Comparison of ENCODE assay signal across 8 mouse cellular contexts in the genomic region with DNA sequence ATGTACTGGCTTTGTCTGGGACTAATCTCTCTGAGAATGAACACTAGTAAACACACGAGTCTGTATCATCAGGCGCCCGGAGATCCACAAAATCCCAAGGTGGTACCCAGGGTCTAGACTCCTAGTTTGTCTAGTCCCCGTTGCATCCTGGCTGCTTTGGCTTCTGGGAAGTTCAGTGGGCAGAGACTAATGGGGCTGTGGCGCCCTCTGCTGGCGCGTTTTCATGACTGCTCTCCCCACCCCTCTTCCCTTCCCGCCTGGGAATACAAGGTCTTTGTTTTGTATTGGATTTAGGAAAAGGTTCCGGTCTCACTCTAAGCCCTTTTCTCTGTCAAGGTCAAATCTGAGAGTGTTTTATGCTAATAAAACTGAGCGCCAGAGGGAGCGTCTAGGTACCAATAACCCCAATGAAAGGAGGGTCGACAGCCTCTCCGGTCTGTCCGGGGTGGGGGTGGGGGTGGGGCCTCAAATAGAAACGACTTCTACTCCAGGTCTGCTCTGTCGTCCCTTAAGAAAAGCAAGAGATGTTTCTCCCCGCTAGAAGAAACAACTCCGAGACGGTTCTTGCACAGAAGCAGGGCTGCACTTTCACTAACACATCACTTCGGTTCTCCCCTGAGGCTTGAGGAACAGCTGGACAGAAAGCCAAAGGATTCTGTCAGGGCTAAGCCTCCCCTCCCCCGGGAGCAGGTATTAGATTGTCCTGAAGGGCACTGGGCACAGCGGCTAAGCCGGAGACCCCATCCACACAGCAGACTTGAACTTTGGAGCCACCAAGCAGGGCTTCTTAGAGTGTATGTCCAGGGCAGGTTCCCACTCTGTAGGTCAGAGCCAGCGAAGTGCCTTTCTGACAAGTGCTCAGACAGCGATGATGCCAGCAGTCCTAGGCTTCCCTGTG. TPM values are rescaled to one million over a fixed set of nuclear protein-coding genes. Genes with fewer than 3 reads are reported as not detected.
DNase-seq lines count a peak whose midpoint lies in the region; ATAC-seq and TF ChIP-seq lines count a peak whose summit lies in the region.

No protein-coding gene starts in this region.

- H3K9me3 ChIP-seq in MEL (replicated peaks; ENCODE audit: insufficient read depth, low read length): no peaks in the 10 kb centered on the region
- H3K9me3 ChIP-seq in forebrain, embryonic 10.5 days: no peaks in the 10 kb centered on the region
- no peaks in the 10 kb centered on the region for H3K9me3 ChIP-seq in neural tube, embryonic 13.5 days

- no peak overlapping the region for H3K27ac ChIP-seq in MEL (ENCODE audit: control insufficient read depth, low read depth, low read length)
- H3K27ac ChIP-seq in brown adipose tissue, adult 24 weeks (replicated peaks; ENCODE audit: low read depth, low read length): no peak overlapping the region
- peak overlapping the region; percentile 87 for H3K27ac ChIP-seq in forebrain, embryonic 10.5 days
- no peak overlapping the region for H3K27ac ChIP-seq in neural tube, embryonic 13.5 days (replicated peaks)

- no peaks in the 10 kb centered on the region; a peak in 1 of 4 replicates for H3K27me3 ChIP-seq in MEL (ENCODE audit: control insufficient read depth in 1 of 2, insufficient read depth in 2 of 2, low read length in 2 of 2)
- no peaks in the 10 kb centered on the region for H3K27me3 ChIP-seq in forebrain, embryonic 10.5 days (ENCODE audit: poor library complexity, severe bottlenecking)
- no peaks in the 10 kb centered on the region for H3K27me3 ChIP-seq in neural tube, embryonic 13.5 days

- TF ChIP-seq POLR2A in MEL (IDR thresholded peaks at IDR 0.05; ENCODE audit: control insufficient read depth in 1 of 2, insufficient read depth in 1 of 2, low read depth in 1 of 2, low read length in 2 of 2, poor library complexity in 1 of 2): no peak

- peak; percentile 45 for DNase-seq in MEL (ENCODE audit: low read depth, low spot score)
- DNase-seq in forebrain, embryonic 10.5 days (ENCODE audit: extremely low spot score, low spot score): peak; percentile 83
- peak; percentile 69 to 82 for DNase-seq in heart, postnatal 10 days
- DNase-seq in kidney, postnatal 4 days: peak; percentile 84 to 86
- peak; percentile 40 to 53 for DNase-seq in lung, adult 18-20 months
- peak; percentile 58 for DNase-seq in thymus, postnatal 0 days (ENCODE audit: low spot score)

- intact Hi-C loops in heart, postnatal 10 days (cut with DNase I): loop anchor here (2.0 to 5.0 kb wide), 3 partner anchors 194 to 451 kb away; a partner anchor contains a TSS

- no peak overlapping the region for H3K4me3 ChIP-seq in MEL (ENCODE audit: control insufficient read depth in 1 of 2, insufficient read depth in 1 of 2, low read depth in 2 of 2, low read length in 2 of 2)
- H3K4me3 ChIP-seq in brown adipose tissue, adult 24 weeks (ENCODE audit: insufficient read depth, low read depth, low read length): peak overlapping the region; percentile 51
- peak overlapping the region; percentile 52 for H3K4me3 ChIP-seq in forebrain, embryonic 10.5 days
- H3K4me3 ChIP-seq in neural tube, embryonic 13.5 days: peak overlapping the region; percentile 39

- H3K4me2 ChIP-seq in neural tube, embryonic 13.5 days: peak overlapping the region; percentile 60

- WGBS in forebrain, embryonic 10.5 days: 11% methylated on average over 25 of the region's 25 CpGs
- WGBS in neural tube, embryonic 13.5 days: 10% methylated on average over 25 of the region's 25 CpGs

- H3K4me1 ChIP-seq in MEL (ENCODE audit: control insufficient read depth in 1 of 2, insufficient read depth in 2 of 2, low read length in 2 of 2): 0 out of 4 replicates have a peak, but pooled peaks cover 0 to 3% of the 10 kb centered on the region in 2 experiments
- no peaks in the 10 kb centered on the region for H3K4me1 ChIP-seq in brown adipose tissue, adult 24 weeks (ENCODE audit: control insufficient read depth, insufficient read depth, insufficient read length, low read length)
- H3K4me1 ChIP-seq in forebrain, embryonic 10.5 days: peaks cover 29% of the 10 kb centered on the region
- peaks cover 15% of the 10 kb centered on the region for H3K4me1 ChIP-seq in neural tube, embryonic 13.5 days (replicated peaks)

- peak; percentile 70 for ATAC-seq in neural tube, embryonic 13.5 days (ENCODE audit: low read depth)

- peak; percentile 46 to 83 (median 60); a peak in 5 of 6 replicates for TF ChIP-seq CTCF in MEL (IDR thresholded peaks at IDR 0.05 in 2 of 3, conservative IDR thresholded peaks at IDR 0.05 in 1 of 3; ENCODE audit: control insufficient read depth in 1 of 3, insufficient read depth in 1 of 3, low read depth in 2 of 3, low read length in 3 of 3, poor library complexity in 1 of 3, severe bottlenecking in 1 of 3)

- H3K36me3 ChIP-seq in MEL (ENCODE audit: control insufficient read depth in 1 of 2, insufficient read depth in 2 of 2, low read length in 2 of 2): no peaks in the 10 kb centered on the region
- no peaks in the 10 kb centered on the region for H3K36me3 ChIP-seq in forebrain, embryonic 10.5 days (replicated peaks)
- H3K36me3 ChIP-seq in neural tube, embryonic 13.5 days: no peaks in the 10 kb centered on the region

- no peak for TF ChIP-seq EP300 in MEL (IDR thresholded peaks at IDR 0.05; ENCODE audit: low read depth in 1 of 2, low read length in 2 of 2)

- H3K9ac ChIP-seq in MEL (ENCODE audit: control insufficient read depth, low read depth, low read length, poor library complexity, severe bottlenecking): no peak overlapping the region
- H3K9ac ChIP-seq in neural tube, embryonic 13.5 days: peak overlapping the region; percentile 70

- TF ChIP-seq RAD21 in MEL (IDR thresholded peaks at IDR 0.05; ENCODE audit: low read depth, low read length): peak; percentile 56

- H3K79me2 ChIP-seq in MEL (ENCODE audit: control insufficient read depth, insufficient read depth, low read length, poor library complexity): no peaks in the 10 kb centered on the region

TF ChIP-seq in MEL, 35 proteins besides CTCF, POLR2A, EP300 and RAD21:
- TF ChIP-seq POLR2AphosphoS2 (IDR thresholded peaks at IDR 0.05; ENCODE audit: low read length): no peak
- TF ChIP-seq ZC3H11A (IDR thresholded peaks at IDR 0.05; ENCODE audit: low read depth, low read length): 0 out of 2 replicates have a peak, but pooled peaks have one; percentile 11
- TF ChIP-seq SMC3 (IDR thresholded peaks at IDR 0.05; ENCODE audit: low read depth, low read length): peak; percentile 61
- TF ChIP-seq MYB (IDR thresholded peaks at IDR 0.05; ENCODE audit: low read depth, low read length): no peak

RNA-seq across cellular contexts. Expression of a gene that starts 22.1 kb away (rescaled TPM):
- total RNA-seq in MEL (2012; rRNA removed): not detected in 2 replicates
- not detected for polyA plus RNA-seq in MEL (2012; ENCODE audit: insufficient read depth in 1 of 2, insufficient read length in 2 of 2, low read depth in 1 of 2, low replicate concordance in 2 of 2, missing spikeins in 1 of 2)
- not detected in 2 replicates for polyA plus RNA-seq in brown adipose tissue, adult 24 weeks (2012; ENCODE audit: insufficient read depth, insufficient read length, missing spikeins)
- polyA plus RNA-seq in forebrain, embryonic 10.5 days (2016; fragmentation: Nextera tagmentation; extraction: Ambion mirVana): not detected in 2 replicates
- not detected for total RNA-seq in heart, postnatal 10 days (2021)
- not detected in 2 replicates for polyA plus RNA-seq in neural tube, embryonic 13.5 days (2015; fragmentation: Nextera tagmentation; extraction: Ambion mirVana)
- 0.53 TPM in 1 of 2 replicates, not detected in the other for polyA plus RNA-seq in thymus, postnatal 0 days (2015; fragmentation: Nextera tagmentation; extraction: Ambion mirVana)

Comparison
In these comparisons a context has a peak if more than half of its experiments do, and no peak if none do; other contexts are left out.
1. H3K4me3 ChIP-seq: peak in brown adipose tissue, adult 24 weeks (single experiment), forebrain, embryonic 10.5 days (single experiment) and neural tube, embryonic 13.5 days (single experiment); none in MEL (0 of 2).
2. Peak in every context shown above with its lines, with median percentiles within 50 percentile points of each other: DNase-seq.